Mouse (Mus musculus) liver, embryonic 11.5 days (tissue): ENCODE measurements at regions not wholly inside any gene's neighbourhood (a gene's known extent, or its start where the extent isn't known, plus 50 kb on each side); places are given as distances from the start of the nearest gene placed in this dataset.

Experiments
- ATAC-seq: fragments of 200-750 bp; cut with Nextera tagmentation; replicated peaks from 2 replicates; pipeline ENCODE4 v1.8.0; 2017; ENCODE audit warnings: moderate number of reproducible peaks, mild to moderate bottlenecking, moderate TSS enrichment, moderate library complexity; ENCODE audit not compliant: low FRiP score
- DNase-seq: peaks from one replicate; pipeline ENCODE4 v3.0.0-alpha.2; 2017; ENCODE audit warnings: low spot score
- H3K27ac ChIP-seq: fragments of 300-500 bp; sonication (generic); 2 replicates; pipeline ENCODE4 v1.5.1; 2014; ENCODE audit warnings: mild to moderate bottlenecking, low read depth, low read length, control low read depth
- H3K27me3 ChIP-seq: fragments of 300-500 bp; sonication (generic); replicated peaks from 2 replicates; pipeline ENCODE4 v1.6.1; 2014; ENCODE audit warnings: low read length, mixed read lengths; ENCODE audit not compliant: control insufficient read depth, insufficient read depth
- H3K36me3 ChIP-seq: fragments of 300-500 bp; sonication (generic); 2 replicates; pipeline ENCODE4 v1.6.1; 2014; ENCODE audit warnings: mild to moderate bottlenecking, low read length, moderate library complexity, mixed read lengths; ENCODE audit not compliant: control insufficient read depth, insufficient read depth
- H3K4me1 ChIP-seq: fragments of 300-500 bp; sonication (generic); replicated peaks from 2 replicates; pipeline ENCODE4 v1.6.1; 2014; ENCODE audit warnings: low read length, mixed read lengths; ENCODE audit not compliant: control insufficient read depth, insufficient read depth
- H3K4me2 ChIP-seq: fragments of 300-500 bp; sonication (generic); 2 replicates; pipeline ENCODE4 v1.6.1; 2014; ENCODE audit warnings: mild to moderate bottlenecking, control low read depth, moderate library complexity
- H3K4me3 ChIP-seq: fragments of 300-500 bp; sonication (generic); 2 replicates; pipeline ENCODE4 v1.5.1; 2014; ENCODE audit warnings: low read depth, low read length, control low read depth
- H3K9ac ChIP-seq: fragments of 300-500 bp; sonication (generic); 2 replicates; pipeline ENCODE4 v1.6.1; 2014; ENCODE audit warnings: low read depth, low read length, control low read depth
- H3K9me3 ChIP-seq: fragments of 300-500 bp; sonication (generic); 2 replicates; pipeline ENCODE4 v1.6.1; 2016; ENCODE audit warnings: low read length, inconsistent platforms, mixed read lengths; ENCODE audit not compliant: control insufficient read depth
- WGBS: fragments of 180-500 bp; shearing (Covaris S2); extraction: QIAGEN DNeasy Blood & Tissue Kit; methylation state at CpG from one replicate; pipeline ENCODE4 v1.1.7; 2014; 5-methylcytosine and 5-hydroxymethylcytosine counted together

GRCm38 (mm10) chr15:5514217-5514616 is 270.2 kb upstream of the Ptger4 start:
- H3K9ac ChIP-seq = no peak overlapping the region
- H3K4me2 ChIP-seq = no peak overlapping the region
- H3K4me3 ChIP-seq = no peak overlapping the region
- no peaks in the 10 kb centered on the region for H3K9me3 ChIP-seq
- no peaks in the 10 kb centered on the region for H3K4me1 ChIP-seq
- H3K36me3 ChIP-seq = no peaks in the 10 kb centered on the region
- H3K27me3 ChIP-seq = no peaks in the 10 kb centered on the region
- DNase-seq (no peak), ATAC-seq (no peak)
- no peak overlapping the region for H3K27ac ChIP-seq
- WGBS = 41% methylated on average over 4 of the region's 4 CpGs

- Histone ChIP-seq H3K27ac (no peak overlapping the region), H3K36me3 (no peaks in the 10 kb centered on the region), H3K4me1 (no peaks in the 10 kb centered on the region), H3K27me3 (no peaks in the 10 kb centered on the region), H3K9ac (no peak overlapping the region), H3K4me3 (no peak overlapping the region), H3K4me2 (no peak overlapping the region), H3K9me3 (no peaks in the 10 kb centered on the region)
- ATAC-seq (no peak), DNase-seq (no peak)
- 46% methylated on average over 10 of the region's 10 CpGs for WGBS
Measured at GRCm38 (mm10) chr15:5517244-5517966, 273.4 kb upstream of the Ptger4 start.

GRCm38 (mm10) chr15:5519552-5519951 is 275.6 kb upstream of the Ptger4 start:
- Histone ChIP-seq H3K36me3 (no peaks in the 10 kb centered on the region), H3K4me2 (no peak overlapping the region), H3K27ac (no peak overlapping the region), H3K4me3 (no peak overlapping the region), H3K4me1 (no peaks in the 10 kb centered on the region), H3K9ac (no peak overlapping the region), H3K27me3 (no peaks in the 10 kb centered on the region), H3K9me3 (no peaks in the 10 kb centered on the region)
- ATAC-seq = no peak
- no peak for DNase-seq
- WGBS = 77% methylated on average over 2 of the region's 2 CpGs

GRCm38 (mm10) chr15:5519997-5520396 is 276.0 kb upstream of the Ptger4 start:
- H3K36me3 ChIP-seq = no peaks in the 10 kb centered on the region
- DNase-seq = no peak
- no peaks in the 10 kb centered on the region for H3K27me3 ChIP-seq
- H3K9me3 ChIP-seq = no peaks in the 10 kb centered on the region
- no peak overlapping the region for H3K27ac ChIP-seq
- no peak for ATAC-seq
- H3K4me3 ChIP-seq = no peak overlapping the region
- H3K4me2 ChIP-seq = no peak overlapping the region
- no peaks in the 10 kb centered on the region for H3K4me1 ChIP-seq
- no peak overlapping the region for H3K9ac ChIP-seq
- 58% methylated on average over 1 of the region's 1 CpGs for WGBS

- Histone ChIP-seq H3K27me3 (no peaks in the 10 kb centered on the region), H3K27ac (no peak overlapping the region), H3K4me2 (no peak overlapping the region), H3K9me3 (no peaks in the 10 kb centered on the region), H3K4me3 (no peak overlapping the region), H3K9ac (no peak overlapping the region), H3K4me1 (no peaks in the 10 kb centered on the region), H3K36me3 (no peaks in the 10 kb centered on the region)
- no peak for ATAC-seq
- WGBS = 83% methylated on average over 6 of the region's 6 CpGs
- DNase-seq = no peak
Measured at GRCm38 (mm10) chr15:5528619-5529018, 284.6 kb upstream of the Ptger4 start.

GRCm38 (mm10) chr15:5533656-5534055 is 289.7 kb upstream of the Ptger4 start:
- Histone ChIP-seq H3K9me3 (no peaks in the 10 kb centered on the region), H3K4me3 (no peak overlapping the region), H3K36me3 (no peaks in the 10 kb centered on the region), H3K27me3 (no peaks in the 10 kb centered on the region), H3K9ac (no peak overlapping the region), H3K4me2 (no peak overlapping the region), H3K27ac (no peak overlapping the region), H3K4me1 (no peaks in the 10 kb centered on the region)
- ATAC-seq (no peak), DNase-seq (no peak)

GRCm38 (mm10) chr15:5537432-5537831 is 293.4 kb upstream of the Ptger4 start:
- H3K4me1 ChIP-seq = no peaks in the 10 kb centered on the region
- DNase-seq = no peak
- 68% methylated on average over 2 of the region's 2 CpGs for WGBS
- no peak overlapping the region for H3K27ac ChIP-seq
- no peak for ATAC-seq
- H3K4me3 ChIP-seq = no peak overlapping the region
- H3K9me3 ChIP-seq = no peaks in the 10 kb centered on the region
- H3K4me2 ChIP-seq = no peak overlapping the region
- H3K36me3 ChIP-seq = no peaks in the 10 kb centered on the region
- H3K9ac ChIP-seq = no peak overlapping the region
- H3K27me3 ChIP-seq = no peaks in the 10 kb centered on the region

- no peak overlapping the region for H3K4me3 ChIP-seq
- no peak overlapping the region for H3K9ac ChIP-seq
- H3K4me2 ChIP-seq = no peak overlapping the region
- no peaks in the 10 kb centered on the region for H3K36me3 ChIP-seq
- H3K4me1 ChIP-seq = no peaks in the 10 kb centered on the region
- WGBS = 64% methylated on average over 4 of the region's 4 CpGs
- H3K9me3 ChIP-seq = no peaks in the 10 kb centered on the region
- DNase-seq = no peak
- no peak for ATAC-seq
- H3K27ac ChIP-seq = no peak overlapping the region
- no peaks in the 10 kb centered on the region for H3K27me3 ChIP-seq
Measured at GRCm38 (mm10) chr15:5539301-5539928, 295.4 kb upstream of the Ptger4 start.

- Histone ChIP-seq H3K4me2 (no peak overlapping the region), H3K27ac (no peak overlapping the region), H3K4me1 (no peaks in the 10 kb centered on the region), H3K9me3 (no peaks in the 10 kb centered on the region; the same call in 1 of the 2 replicates), H3K27me3 (no peaks in the 10 kb centered on the region), H3K9ac (no peak overlapping the region), H3K36me3 (no peaks in the 10 kb centered on the region), H3K4me3 (no peak overlapping the region)
- 66% methylated on average over 4 of the region's 4 CpGs for WGBS
- no peak for DNase-seq
- no peak for ATAC-seq
Measured at GRCm38 (mm10) chr15:5554526-5554925, 310.5 kb upstream of the Ptger4 start.
